Mouse (Mus musculus): ENCODE data around the gene N4bp1. TPM values are rescaled to one million over a fixed set of nuclear protein-coding genes. Genes with fewer than 3 reads are reported as not detected.

The N4bp1 gene
- polyA plus RNA-seq, 1 experiment = 11.0 TPM

GRCm38 (mm10) chr8:86888058-86888939, 3.2 kb upstream of the N4bp1 start:
- no peaks in the 10 kb centered on the region for H3K36me3 ChIP-seq (ENCODE audit: control insufficient read depth, insufficient read depth, low read length)
- 12% methylated on average over 11 of the region's 11 CpGs for WGBS
- H3K4me1 ChIP-seq (ENCODE audit: control insufficient read depth, insufficient read depth, insufficient read length) = 0 out of 2 replicates have a peak, but pooled peaks cover 3% of the 10 kb centered on the region
- no peaks in the 10 kb centered on the region for H3K27me3 ChIP-seq (ENCODE audit: control insufficient read depth, insufficient read depth, low read length)
- no peak overlapping the region for H3K4me3 ChIP-seq (ENCODE audit: extremely low read depth, insufficient read depth, insufficient read length)
- TF ChIP-seq POLR2A (IDR thresholded peaks at IDR 0.05; ENCODE audit: low read depth, low read length) (no peak), CTCF (IDR thresholded peaks at IDR 0.05; ENCODE audit: extremely low read depth, insufficient read depth, insufficient read length, insufficient replicate concordance) (no peak)
- no peak for DNase-seq (ENCODE audit: low read depth in 1 of 2, low spot score in 2 of 2)
- peak overlapping the region; percentile 48; the same call in 1 of the 2 replicates for H3K27ac ChIP-seq (ENCODE audit: insufficient read depth, low read length)

DNA sequence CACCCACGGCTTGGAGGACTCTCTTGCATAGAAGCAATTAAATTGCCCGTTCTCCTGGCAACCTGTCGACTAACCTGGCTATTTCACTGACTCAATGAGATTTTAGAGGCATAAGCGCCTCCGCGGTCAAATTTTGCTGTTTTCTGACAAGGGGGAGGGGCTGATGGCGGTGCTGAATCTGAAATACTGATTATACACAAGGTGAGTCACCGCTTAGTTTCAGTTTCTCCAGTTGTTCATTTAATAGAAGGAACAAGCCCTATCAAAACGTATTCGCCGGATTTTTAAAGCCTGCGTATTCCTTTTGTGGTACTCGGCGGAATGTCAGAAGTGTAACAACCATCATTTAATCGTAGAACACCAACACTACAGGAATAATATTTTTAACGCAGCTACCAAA, 991 bp downstream of the N4bp1 start:
- peak overlapping the region; percentile 75; the same call in 1 of the 2 replicates for H3K27ac ChIP-seq (ENCODE audit: insufficient read depth, low read length)
- WGBS = under 1% methylated on average over 16 of the region's 16 CpGs
- no peaks in the 10 kb centered on the region for H3K27me3 ChIP-seq (ENCODE audit: control insufficient read depth, insufficient read depth, low read length)
- H3K4me3 ChIP-seq (ENCODE audit: extremely low read depth, insufficient read depth, insufficient read length) = peak overlapping the region; percentile 82
- H3K4me1 ChIP-seq (ENCODE audit: control insufficient read depth, insufficient read depth, insufficient read length) = peaks cover 8% of the 10 kb centered on the region; the same call in 1 of the 2 replicates
- DNase-seq (ENCODE audit: low read depth in 1 of 2, low spot score in 2 of 2) = peak in 1 of 2 experiments; percentile 17
- H3K36me3 ChIP-seq (ENCODE audit: control insufficient read depth, insufficient read depth, low read length) = peaks cover 2% of the 10 kb centered on the region; the same call in 1 of the 2 replicates
- no peak for TF ChIP-seq POLR2A (IDR thresholded peaks at IDR 0.05; ENCODE audit: low read depth, low read length)

- DNase-seq (ENCODE audit: low read depth in 1 of 2, low spot score in 2 of 2) = no peak
- H3K4me3 ChIP-seq (ENCODE audit: extremely low read depth, insufficient read depth, insufficient read length) = no peak overlapping the region
- no peak for TF ChIP-seq POLR2A (IDR thresholded peaks at IDR 0.05; ENCODE audit: low read depth, low read length)
- no peak for TF ChIP-seq CTCF (IDR thresholded peaks at IDR 0.05; ENCODE audit: extremely low read depth, insufficient read depth, insufficient read length, insufficient replicate concordance)
- no peaks in the 10 kb centered on the region for H3K27me3 ChIP-seq (ENCODE audit: control insufficient read depth, insufficient read depth, low read length)
- no peak overlapping the region for H3K27ac ChIP-seq (ENCODE audit: insufficient read depth, low read length)
- H3K4me1 ChIP-seq (ENCODE audit: control insufficient read depth, insufficient read depth, insufficient read length) = peaks cover 8% of the 10 kb centered on the region; the same call in 1 of the 2 replicates
- H3K36me3 ChIP-seq (ENCODE audit: control insufficient read depth, insufficient read depth, low read length) = peaks cover 2% of the 10 kb centered on the region; the same call in 1 of the 2 replicates
- WGBS = 83% methylated on average over 11 of the region's 11 CpGs
Measured at GRCm38 (mm10) chr8:86882568-86883478, 2.2 kb downstream of the N4bp1 start.

GRCm38 (mm10) chr8:86881951-86882350, 3.1 kb downstream of the N4bp1 start:
- no peak overlapping the region for H3K4me3 ChIP-seq (ENCODE audit: extremely low read depth, insufficient read depth, insufficient read length)
- TF ChIP-seq POLR2A (IDR thresholded peaks at IDR 0.05; ENCODE audit: low read depth, low read length) = no peak
- no peak for TF ChIP-seq CTCF (IDR thresholded peaks at IDR 0.05; ENCODE audit: extremely low read depth, insufficient read depth, insufficient read length, insufficient replicate concordance)
- WGBS = 92% methylated on average over 9 of the region's 9 CpGs
- no peaks in the 10 kb centered on the region for H3K27me3 ChIP-seq (ENCODE audit: control insufficient read depth, insufficient read depth, low read length)
- H3K4me1 ChIP-seq (ENCODE audit: control insufficient read depth, insufficient read depth, insufficient read length) = peaks cover 8% of the 10 kb centered on the region; the same call in 1 of the 2 replicates
- H3K27ac ChIP-seq (ENCODE audit: insufficient read depth, low read length) = no peak overlapping the region
- DNase-seq (ENCODE audit: low read depth in 1 of 2, low spot score in 2 of 2) = no peak
- peaks cover 2% of the 10 kb centered on the region; the same call in 1 of the 2 replicates for H3K36me3 ChIP-seq (ENCODE audit: control insufficient read depth, insufficient read depth, low read length)

GRCm38 (mm10) chr8:86881068-86881609, 3.9 kb downstream of the N4bp1 start:
- DNase-seq (ENCODE audit: low read depth in 1 of 2, low spot score in 2 of 2) = no peak
- Histone ChIP-seq H3K36me3 (ENCODE audit: control insufficient read depth, insufficient read depth, low read length) (peaks cover 2% of the 10 kb centered on the region; the same call in 1 of the 2 replicates), H3K27me3 (ENCODE audit: control insufficient read depth, insufficient read depth, low read length) (no peaks in the 10 kb centered on the region), H3K4me1 (ENCODE audit: control insufficient read depth, insufficient read depth, insufficient read length) (peaks cover 10% of the 10 kb centered on the region; the same call in 1 of the 2 replicates), H3K4me3 (ENCODE audit: extremely low read depth, insufficient read depth, insufficient read length) (no peak overlapping the region), H3K27ac (ENCODE audit: insufficient read depth, low read length) (no peak overlapping the region)
- TF ChIP-seq POLR2A (IDR thresholded peaks at IDR 0.05; ENCODE audit: low read depth, low read length) (no peak), CTCF (IDR thresholded peaks at IDR 0.05; ENCODE audit: extremely low read depth, insufficient read depth, insufficient read length, insufficient replicate concordance) (no peak)
- WGBS = 72% methylated on average over 11 of the region's 11 CpGs

DNA sequence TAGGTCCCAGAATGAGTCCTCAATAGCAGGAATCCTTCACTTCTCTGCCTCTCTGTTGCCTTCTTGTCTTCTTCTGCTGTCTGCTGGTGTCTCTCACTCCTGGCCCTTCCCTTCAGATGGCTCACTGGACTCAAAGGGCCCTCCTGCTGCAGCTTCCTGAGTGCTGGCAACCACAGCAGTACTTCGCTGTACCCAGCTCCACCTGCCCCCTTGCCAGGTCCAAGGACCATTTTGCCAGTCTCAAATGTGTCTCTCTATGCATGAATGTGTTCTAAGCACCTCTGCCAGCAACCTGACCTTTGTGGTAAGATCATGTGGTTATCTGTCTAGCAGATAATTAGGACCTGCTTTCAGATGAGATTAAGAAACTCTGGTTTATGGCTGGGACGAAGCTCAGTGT, 8.2 kb downstream of the N4bp1 start:
- DNase-seq (ENCODE audit: low read depth in 1 of 2, low spot score in 2 of 2) = no peak
- no peak overlapping the region for H3K27ac ChIP-seq (ENCODE audit: insufficient read depth, low read length)

More for the DNA sequence above, 8.2 kb downstream of the N4bp1 start:
- Histone ChIP-seq H3K4me3 (ENCODE audit: extremely low read depth, insufficient read depth, insufficient read length) (no peak overlapping the region), H3K4me1 (ENCODE audit: control insufficient read depth, insufficient read depth, insufficient read length) (peaks cover 15% of the 10 kb centered on the region; the same call in 1 of the 2 replicates), H3K36me3 (ENCODE audit: control insufficient read depth, insufficient read depth, low read length) (peaks cover 2% of the 10 kb centered on the region; the same call in 1 of the 2 replicates), H3K27me3 (ENCODE audit: control insufficient read depth, insufficient read depth, low read length) (no peaks in the 10 kb centered on the region)
- no peak for TF ChIP-seq CTCF (IDR thresholded peaks at IDR 0.05; ENCODE audit: extremely low read depth, insufficient read depth, insufficient read length, insufficient replicate concordance)
- TF ChIP-seq POLR2A (IDR thresholded peaks at IDR 0.05; ENCODE audit: low read depth, low read length) = no peak
- 80% methylated on average over 2 of the region's 2 CpGs for WGBS

Measured in spleen, adult 2 months (tissue).